Mouse (Mus musculus) ES-E14 (cell line): Measurements from ENCODE around the gene Uaca. TPM values are rescaled to one million over a fixed set of nuclear protein-coding genes. Genes with fewer than 3 reads are reported as not detected.

Experiments
- DNase-seq: peaks from one replicate; pipeline ENCODE4 v3.0.0-alpha.2; 2013; ENCODE audit warnings: low read depth, low spot score
- H3K27ac ChIP-seq: 2 replicates; pipeline ENCODE4 v1.5.1; 2012; ENCODE audit warnings: low read depth, mild to moderate bottlenecking, low read length, moderate library complexity, mixed read lengths; ENCODE audit not compliant: poor library complexity, insufficient read depth, severe bottlenecking
- H3K36me3 ChIP-seq: 2 replicates; pipeline ENCODE4 v1.6.1; 2012; ENCODE audit warnings: mild to moderate bottlenecking, low read length, moderate library complexity, mixed read lengths; ENCODE audit not compliant: control insufficient read depth, poor library complexity, insufficient read depth, severe bottlenecking
- H3K4me1 ChIP-seq, 2 experiments: fragments of 150-350 bp in 1 of 2; sonication (generic) in 1 of 2; 2 replicates each; pipeline ENCODE4 v1.6.1; 2012; ENCODE audit warnings: low read length in 2 of 2, mild to moderate bottlenecking in 1 of 2, mixed read lengths in 1 of 2; ENCODE audit not compliant: control insufficient read depth in 2 of 2, insufficient read depth in 2 of 2, poor library complexity in 1 of 2
- H3K4me3 ChIP-seq, 2 experiments: fragments of 150-350 bp in 1 of 2; sonication (generic) in 1 of 2; 2 replicates each; pipeline ENCODE4 v1.5.1; 2012; ENCODE audit warnings: low read length in 2 of 2, low read depth in 1 of 2, mild to moderate bottlenecking in 1 of 2, mixed read lengths in 1 of 2; ENCODE audit not compliant: insufficient read depth in 1 of 2, poor library complexity in 1 of 2, severe bottlenecking in 1 of 2
- H3K9ac ChIP-seq: 2 replicates; pipeline ENCODE4 v1.6.1; 2012; ENCODE audit warnings: low read depth, mild to moderate bottlenecking, low read length, mixed read lengths; ENCODE audit not compliant: poor library complexity, insufficient read depth, severe bottlenecking
- H3K9me3 ChIP-seq: fragments of 150-350 bp; sonication (generic); 2 replicates; pipeline ENCODE4 v1.6.1; 2012; ENCODE audit warnings: low read depth, mild to moderate bottlenecking, low read length; ENCODE audit not compliant: control insufficient read depth, insufficient read depth
- CHD2 ChIP-seq: IDR thresholded peaks from 2 replicates; pipeline ENCODE4 v1.6.1; 2014; ENCODE audit warnings: mild to moderate bottlenecking, low read depth, low read length, inconsistent platforms
- HCFC1 ChIP-seq: IDR thresholded peaks from 2 replicates; pipeline ENCODE4 v1.6.1; 2012; ENCODE audit warnings: low read length, inconsistent platforms, borderline replicate concordance; ENCODE audit not compliant: insufficient read depth
- MAFK ChIP-seq: IDR thresholded peaks from 2 replicates; pipeline ENCODE4 v1.6.1; 2014; ENCODE audit warnings: mild to moderate bottlenecking, low read depth, low read length, inconsistent platforms; ENCODE audit not compliant: insufficient read depth
- ZC3H11A ChIP-seq: IDR thresholded peaks from 2 replicates; pipeline ENCODE4 v1.6.1; 2012; ENCODE audit warnings: low read depth, mild to moderate bottlenecking, inconsistent platforms, low read length, borderline replicate concordance
- ZNF384 ChIP-seq: IDR thresholded peaks from 2 replicates; pipeline ENCODE4 v1.6.1; 2012; ENCODE audit warnings: low read depth, low read length, inconsistent platforms
- in situ Hi-C, 2 experiments: fragments of 600-800 bp; cut with MboI; formaldehyde crosslinking; loops; one replicate each; pipeline ENCODE4 v1.15.1; 2025; ENCODE audit warnings: low sequenced_read_pairs in 2 of 2, inconsistent platforms in 1 of 2; ENCODE audit not compliant: unreplicated experiment in 2 of 2
- total RNA-seq: library from RNA; depleted of rRNA; stranded (reverse); fragments of 300-350 nt; gene quantifications from 2 replicates; pipeline ENCODE4 v1.2.3, GENCODE M21; 2012

The Uaca gene
- total RNA-seq, 1 experiment, result 22.1 TPM

DNA sequence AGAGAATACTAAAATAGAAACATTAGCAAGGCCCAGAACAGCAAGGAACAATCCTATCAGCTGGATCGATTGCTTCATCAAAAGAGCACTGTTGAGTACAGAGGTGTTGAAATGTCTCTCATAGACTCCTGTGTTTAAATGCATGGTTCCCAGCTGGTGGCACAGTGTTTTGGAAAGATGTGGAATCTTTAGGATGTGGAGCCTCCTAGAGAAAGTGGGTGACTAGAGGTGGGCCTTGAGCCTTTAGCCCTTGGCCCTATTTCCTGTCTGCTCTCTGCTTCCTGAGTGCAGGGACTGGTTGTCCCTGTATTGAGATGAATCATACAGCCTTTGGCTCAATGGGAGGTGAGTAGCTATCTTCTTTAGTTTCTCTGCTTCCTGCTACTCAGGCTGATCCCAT is 117.9 kb downstream of the Uaca start:
- H3K9me3 ChIP-seq, result no peaks in the 10 kb centered on the region
- H3K4me1 ChIP-seq, result no peaks in the 10 kb centered on the region
- no peak overlapping the region for H3K4me3 ChIP-seq
- no peak overlapping the region for H3K27ac ChIP-seq
- H3K36me3 ChIP-seq, result no peaks in the 10 kb centered on the region
- no peak for DNase-seq
- TF ChIP-seq ZNF384, result no peak
- no peak for TF ChIP-seq MAFK
- no peak for TF ChIP-seq CHD2
- TF ChIP-seq HCFC1, result no peak
- no peak for TF ChIP-seq ZC3H11A
- H3K9ac ChIP-seq, result no peak overlapping the region
- in situ Hi-C loops, result no loop called here

DNA sequence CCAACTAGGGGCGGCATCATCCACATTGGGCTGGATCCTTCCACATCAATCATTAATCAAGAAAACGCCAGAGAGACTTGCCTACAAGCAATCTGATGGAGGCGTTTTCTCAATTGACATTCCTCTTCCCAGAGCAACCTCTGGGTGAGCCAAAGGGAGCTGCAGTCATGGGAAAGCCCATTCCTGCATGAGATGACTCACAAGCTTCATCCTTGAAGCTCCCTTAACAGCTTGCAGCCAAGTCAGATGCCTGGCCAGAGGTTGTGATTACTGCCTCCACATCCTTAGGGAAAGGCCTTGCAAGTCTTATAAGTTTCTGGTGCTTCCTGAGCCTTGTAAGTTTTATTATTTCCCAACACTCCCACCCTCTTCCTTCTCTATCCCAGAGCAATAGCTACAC is 119.3 kb downstream of the Uaca start:
- no peak overlapping the region for H3K9ac ChIP-seq
- no peaks in the 10 kb centered on the region for H3K4me1 ChIP-seq
- in situ Hi-C loops, result no loop called here
- no peaks in the 10 kb centered on the region for H3K36me3 ChIP-seq
- TF ChIP-seq ZC3H11A (no peak), MAFK (no peak), ZNF384 (no peak), HCFC1 (no peak), CHD2 (no peak)
- no peaks in the 10 kb centered on the region for H3K9me3 ChIP-seq
- H3K27ac ChIP-seq, result no peak overlapping the region
- no peak for DNase-seq
- no peak overlapping the region for H3K4me3 ChIP-seq

DNA sequence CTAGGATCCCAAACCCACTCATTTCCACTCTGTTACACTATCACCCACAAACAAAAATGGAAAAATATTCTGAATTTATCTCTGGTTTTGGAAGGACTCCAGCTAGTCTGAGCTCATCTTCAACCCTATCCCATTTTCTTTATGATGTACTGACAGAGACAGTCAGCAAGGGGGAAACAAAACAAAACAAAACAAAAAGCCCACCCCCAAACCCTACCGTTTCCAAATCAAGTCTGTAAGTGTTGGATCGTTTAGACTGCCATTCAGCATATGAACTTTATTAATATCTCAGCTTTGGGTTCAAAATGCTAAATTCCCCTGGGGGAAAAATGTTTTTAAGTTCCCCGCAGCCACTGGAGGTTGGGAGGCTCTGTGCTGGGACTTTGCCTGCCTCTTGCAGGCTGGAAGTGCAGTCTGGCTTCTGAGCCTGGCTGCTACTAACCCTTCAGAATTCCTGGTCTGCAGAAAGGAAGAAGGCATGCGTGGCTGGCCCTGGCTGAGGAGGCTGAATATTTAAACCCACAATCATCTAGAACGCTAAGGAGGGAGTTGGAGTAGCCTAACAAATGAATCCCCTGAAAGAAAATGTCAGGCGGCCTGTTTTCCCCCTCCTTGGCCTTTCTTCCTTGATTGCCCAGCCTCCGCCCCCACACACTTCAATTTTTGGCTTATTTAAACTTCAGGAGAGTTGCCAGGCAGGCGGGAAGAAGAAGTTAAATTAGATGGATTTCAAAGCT is 125.8 kb downstream of the Uaca start:
- H3K36me3 ChIP-seq, result no peaks in the 10 kb centered on the region
- H3K9me3 ChIP-seq, result no peaks in the 10 kb centered on the region
- H3K4me1 ChIP-seq, result no peaks in the 10 kb centered on the region; a peak in 1 of 4 replicates
- H3K27ac ChIP-seq, result no peak overlapping the region
- H3K9ac ChIP-seq, result no peak overlapping the region
- 0 out of 4 replicates have a peak overlapping the region, but pooled peaks of 1 of the 2 experiments have one; percentile 22 for H3K4me3 ChIP-seq
- in situ Hi-C loops, result no loop called here
- no peak for DNase-seq
- TF ChIP-seq HCFC1, result no peak
- no peak for TF ChIP-seq MAFK
- TF ChIP-seq CHD2, result no peak

DNA sequence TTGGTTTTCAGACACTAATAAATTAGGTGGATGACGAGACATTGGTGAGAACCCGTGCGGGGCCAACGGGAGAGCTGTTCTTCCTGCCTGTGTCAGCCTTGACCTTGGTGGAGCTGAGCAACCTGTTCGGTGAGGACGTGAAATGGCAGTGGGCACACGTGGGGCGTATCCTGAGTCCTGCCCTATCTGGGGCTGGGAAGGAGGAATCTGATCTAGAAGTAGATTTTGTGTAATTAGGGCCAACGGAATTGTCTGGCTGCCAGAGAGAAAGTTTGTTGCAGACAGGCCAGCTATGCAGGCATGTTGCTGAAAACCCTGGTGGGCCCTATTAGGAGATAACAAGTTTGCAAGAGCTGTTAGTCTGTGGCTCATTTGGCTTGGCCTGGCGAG is 126.3 kb downstream of the Uaca start:
- no peak overlapping the region for H3K9ac ChIP-seq
- no peaks in the 10 kb centered on the region for H3K36me3 ChIP-seq
- no peak for DNase-seq
- no peak overlapping the region for H3K27ac ChIP-seq
- no peaks in the 10 kb centered on the region; a peak in 1 of 4 replicates for H3K4me1 ChIP-seq
- H3K9me3 ChIP-seq, result no peaks in the 10 kb centered on the region
- TF ChIP-seq ZC3H11A (no peak), HCFC1 (no peak), ZNF384 (no peak)
- in situ Hi-C loops, result no loop called here
- H3K4me3 ChIP-seq, result 0 out of 4 replicates have a peak overlapping the region, but pooled peaks of 1 of the 2 experiments have one; percentile 22

DNA sequence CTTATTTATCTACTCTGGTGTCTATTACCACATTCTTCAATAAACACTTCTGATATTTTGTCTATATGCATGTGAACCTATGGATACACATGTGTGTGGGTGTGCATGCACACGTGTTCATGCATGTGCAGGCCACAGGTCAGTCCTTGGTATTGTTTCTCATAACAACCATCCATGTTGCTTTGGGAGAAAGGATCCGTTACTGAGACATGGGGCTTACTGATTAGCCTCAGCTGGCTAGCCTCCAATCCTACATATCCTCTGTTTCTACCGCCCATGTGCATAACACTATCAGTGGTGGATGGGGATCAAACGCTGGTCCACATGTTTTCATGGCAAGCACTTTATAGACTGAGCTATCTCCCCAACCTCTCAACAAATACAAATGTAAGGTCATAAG is 126.9 kb downstream of the Uaca start:
- H3K36me3 ChIP-seq, result no peaks in the 10 kb centered on the region
- no peaks in the 10 kb centered on the region; a peak in 1 of 4 replicates for H3K4me1 ChIP-seq
- DNase-seq, result no peak
- in situ Hi-C loops, result no loop called here
- TF ChIP-seq HCFC1 (no peak), ZNF384 (no peak), CHD2 (no peak), ZC3H11A (no peak), MAFK (no peak)
- no peak overlapping the region for H3K4me3 ChIP-seq
- no peaks in the 10 kb centered on the region for H3K9me3 ChIP-seq
- H3K9ac ChIP-seq, result no peak overlapping the region
- H3K27ac ChIP-seq, result no peak overlapping the region
